25 mouse cellular contexts compared by ENCODE assay signal in genomic region chr11:117694050-117694449, GRCm38 (mm10). TPM values are rescaled to one million over a fixed set of nuclear protein-coding genes. Genes with fewer than 3 reads are reported as not detected.
DNase-seq lines count a peak whose midpoint lies in the region; ATAC-seq and TF ChIP-seq lines count a peak whose summit lies in the region.
"Had no signal": no experiment of that assay in that cellular context is flagged by ENCODE, and none has a peak within 500 bp of the region (broad histone marks: within the 10 kb centered on the region; RNA-seq: fewer than 3 reads in every experiment).

No protein-coding gene starts in this region.

- H3K4me3 ChIP-seq in heart, embryonic 13.5 days: no peak overlapping the region
- no peak overlapping the region for H3K4me3 ChIP-seq in kidney, adult 2 months (ENCODE audit: insufficient read depth, low read depth, low read length)
- H3K4me3 ChIP-seq in neural tube, embryonic 12.5 days: no peak overlapping the region
- no peak overlapping the region for H3K4me3 ChIP-seq in neural tube, embryonic 15.5 days (replicated peaks)
- H3K4me3 ChIP-seq: embryonic facial prominence, embryonic 15.5 days; erythroblast, embryonic 14.5 days; forebrain, embryonic 10.5 days; hindbrain, embryonic 13.5 days had no signal

- DNase-seq in frontal cortex, postnatal 10 days (ENCODE audit: low spot score in 2 of 2): no peak
- no peak for DNase-seq in heart, postnatal 36 days
- DNase-seq in kidney, adult 2 months: peak; percentile 34
- no peak for DNase-seq in kidney, postnatal 4 days
- DNase-seq: adrenal gland, postnatal 10 days; B cell, adult 2 months; cerebellum, adult 11 months; cerebellum, adult 8-10 months; cerebellum, postnatal 14 days; embryo, embryonic 11 days; gastrocnemius, postnatal 14 days; heart, postnatal 4 days had no signal

- H3K27ac ChIP-seq in heart, embryonic 13.5 days (replicated peaks): peak overlapping the region; percentile 33; the same call in 1 of the 2 replicates
- no peak overlapping the region for H3K27ac ChIP-seq in kidney, adult 2 months (ENCODE audit: insufficient read depth, low read depth, low read length)
- H3K27ac ChIP-seq in neural tube, embryonic 12.5 days: 0 out of 2 replicates have a peak overlapping the region, but pooled peaks have one; percentile 10
- H3K27ac ChIP-seq in neural tube, embryonic 15.5 days (replicated peaks): no peak overlapping the region
- H3K27ac ChIP-seq: embryonic facial prominence, embryonic 15.5 days; forebrain, embryonic 10.5 days; hindbrain, embryonic 13.5 days; hindbrain, postnatal 0 days had no signal

- intact Hi-C loops in heart, postnatal 36 days (cut with DNase I): no loop called here

- no peak for TF ChIP-seq CTCF in kidney, adult 2 months (conservative IDR thresholded peaks at IDR 0.05; ENCODE audit: insufficient read depth, insufficient read length, low read depth, low read length)

- H3K9me3 ChIP-seq in heart, embryonic 13.5 days: no peaks in the 10 kb centered on the region
- H3K9me3 ChIP-seq in neural tube, embryonic 12.5 days: no peaks in the 10 kb centered on the region
- H3K9me3 ChIP-seq in neural tube, embryonic 15.5 days (replicated peaks): no peaks in the 10 kb centered on the region
- H3K9me3 ChIP-seq: embryonic facial prominence, embryonic 15.5 days; forebrain, embryonic 10.5 days; G1E; hindbrain, embryonic 13.5 days had no signal

- H3K4me2 ChIP-seq in heart, embryonic 13.5 days: no peak overlapping the region
- no peak overlapping the region for H3K4me2 ChIP-seq in neural tube, embryonic 12.5 days (replicated peaks)
- no peak overlapping the region for H3K4me2 ChIP-seq in neural tube, embryonic 15.5 days
- H3K4me2 ChIP-seq: embryonic facial prominence, embryonic 15.5 days; heart, embryonic 11.5 days; hindbrain, embryonic 13.5 days had no signal

- no peaks in the 10 kb centered on the region for H3K27me3 ChIP-seq in heart, embryonic 13.5 days (replicated peaks)
- H3K27me3 ChIP-seq in kidney, adult 2 months (replicated peaks; ENCODE audit: control insufficient read depth, insufficient read depth, low read length): no peaks in the 10 kb centered on the region
- no peaks in the 10 kb centered on the region for H3K27me3 ChIP-seq in neural tube, embryonic 12.5 days (replicated peaks)
- H3K27me3 ChIP-seq in neural tube, embryonic 15.5 days (replicated peaks): no peaks in the 10 kb centered on the region
- H3K27me3 ChIP-seq: embryonic facial prominence, embryonic 15.5 days; hindbrain, embryonic 13.5 days had no signal

- 50% methylated on average over 5 of the region's 5 CpGs for WGBS in heart, embryonic 13.5 days
- 61% methylated on average over 5 of the region's 5 CpGs for WGBS in kidney, adult 2 months
- WGBS in neural tube, embryonic 12.5 days: 78% methylated on average over 5 of the region's 5 CpGs
- 66% methylated on average over 5 of the region's 5 CpGs for WGBS in neural tube, embryonic 15.5 days

- peak; percentile 47; the same call in 1 of the 2 replicates for ATAC-seq in frontal cortex, adult (ENCODE audit: low TSS enrichment)
- no peak for ATAC-seq in heart, embryonic 13.5 days (ENCODE audit: extremely low read depth, insufficient number of reproducible peaks, low FRiP score, low TSS enrichment)
- ATAC-seq in neural tube, embryonic 12.5 days (ENCODE audit: low FRiP score, low read depth): no peak
- no peak for ATAC-seq in neural tube, embryonic 15.5 days (ENCODE audit: low FRiP score)
- ATAC-seq: CD4-positive, CD25-positive, alpha-beta regulatory T cell, adult 4 months; forebrain, embryonic 14.5 days; hindbrain, postnatal 0 days had no signal

- TF ChIP-seq POLR2A in kidney, adult 2 months (IDR thresholded peaks at IDR 0.05; ENCODE audit: low read depth, low read length): no peak

- H3K4me1 ChIP-seq in heart, embryonic 13.5 days: peaks cover 64% of the 10 kb centered on the region
- H3K4me1 ChIP-seq in kidney, adult 2 months (ENCODE audit: control insufficient read depth, insufficient read depth, low read length): peaks cover 7% of the 10 kb centered on the region; the same call in 1 of the 2 replicates
- peaks cover 28% of the 10 kb centered on the region for H3K4me1 ChIP-seq in neural tube, embryonic 12.5 days
- peaks cover 51% of the 10 kb centered on the region for H3K4me1 ChIP-seq in neural tube, embryonic 15.5 days

- H3K9ac ChIP-seq in heart, embryonic 13.5 days: no peak overlapping the region
- H3K9ac ChIP-seq in neural tube, embryonic 12.5 days: no peak overlapping the region
- no peak overlapping the region for H3K9ac ChIP-seq in neural tube, embryonic 15.5 days (replicated peaks)
- H3K9ac ChIP-seq: embryonic facial prominence, embryonic 15.5 days; hindbrain, embryonic 13.5 days had no signal

- no peaks in the 10 kb centered on the region for H3K36me3 ChIP-seq in heart, embryonic 13.5 days
- H3K36me3 ChIP-seq in kidney, adult 2 months (ENCODE audit: control insufficient read depth, insufficient read depth, low read length): no peaks in the 10 kb centered on the region
- H3K36me3 ChIP-seq in neural tube, embryonic 12.5 days: no peaks in the 10 kb centered on the region
- H3K36me3 ChIP-seq in neural tube, embryonic 15.5 days: no peaks in the 10 kb centered on the region
- H3K36me3 ChIP-seq: embryonic facial prominence, embryonic 15.5 days; forebrain, embryonic 10.5 days; hindbrain, embryonic 13.5 days had no signal

RNA-seq across cellular contexts. Expression of gene Tnrc6c, which starts 40.0 kb away (rescaled TPM):
- polyA plus RNA-seq in heart, embryonic 13.5 days (2015; fragmentation: Nextera tagmentation; extraction: Ambion mirVana): 6.0 TPM in 2 replicates
- 10 to 100 TPM; 28.1 to 34.1 TPM for total RNA-seq in heart, postnatal 36 days (2021)
- polyA plus RNA-seq in kidney, adult 2 months (2012; rRNA removed): 14.9 and 16.8 TPM in 2 replicates
- 25.0 and 26.6 TPM in 2 replicates for polyA plus RNA-seq in neural tube, embryonic 12.5 days (2016; fragmentation: Nextera tagmentation; extraction: Ambion mirVana)
- 20.5 and 23.6 TPM in 2 replicates for polyA plus RNA-seq in neural tube, embryonic 15.5 days (2015; fragmentation: Nextera tagmentation; extraction: Ambion mirVana)

Comparison
In these comparisons a context has a peak if more than half of its experiments do, and no peak if none do; other contexts are left out.
1. H3K27ac ChIP-seq: peak in heart, embryonic 13.5 days (single experiment) and neural tube, embryonic 12.5 days (single experiment); none in kidney, adult 2 months (single experiment) and neural tube, embryonic 15.5 days (single experiment).